ENCODE assay signal across 23 mouse cellular contexts in the genomic region with DNA sequence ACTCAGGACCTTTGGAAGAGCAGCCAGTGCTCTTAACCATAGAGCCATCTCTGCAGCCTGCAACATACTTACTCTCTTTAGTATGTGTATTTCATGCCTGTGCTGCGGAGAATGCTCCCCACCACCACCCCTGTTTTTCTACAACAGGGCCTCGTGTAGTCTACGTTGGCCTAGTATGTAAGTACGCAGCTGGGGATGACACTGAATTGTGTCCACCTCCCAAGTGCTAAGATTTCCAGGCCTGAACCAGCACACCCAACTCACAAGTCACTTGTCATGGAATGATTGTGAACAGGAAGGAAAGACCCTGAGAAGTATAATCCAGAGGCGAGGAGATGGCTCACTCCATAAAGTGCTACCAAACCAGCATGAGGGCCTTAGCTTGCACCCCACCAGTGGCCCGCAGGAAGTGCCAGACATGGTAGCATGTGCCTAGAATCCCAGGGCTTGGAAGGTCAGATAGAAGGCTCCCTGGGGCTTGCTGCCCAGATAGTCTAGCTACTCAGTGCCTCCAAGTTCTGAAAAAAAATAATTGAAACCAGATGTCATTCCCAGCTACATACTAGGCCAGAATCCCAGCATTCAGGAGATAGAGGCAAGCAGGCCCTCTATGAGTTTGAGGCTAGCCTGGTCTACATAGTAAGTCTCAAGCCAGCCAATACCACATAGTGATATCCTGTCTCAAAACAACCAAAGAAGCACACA. TPM values are rescaled to one million over a fixed set of nuclear protein-coding genes. Genes with fewer than 3 reads are reported as not detected.
DNase-seq lines count a peak whose midpoint lies in the region; ATAC-seq lines count a peak whose summit lies in the region.
"Had no signal": no experiment of that assay in that cellular context is flagged by ENCODE, and none has a peak within 500 bp of the region (broad histone marks: within the 10 kb centered on the region; RNA-seq: fewer than 3 reads in every experiment).

No protein-coding gene starts in this region.

- H3K27me3 ChIP-seq in neural tube, embryonic 15.5 days (replicated peaks) = no peaks in the 10 kb centered on the region
- H3K27me3 ChIP-seq in embryonic facial prominence, embryonic 11.5 days (ENCODE audit: control insufficient read depth, insufficient read depth, low read length) = no peaks in the 10 kb centered on the region
- H3K27me3 ChIP-seq: embryonic facial prominence, embryonic 15.5 days; heart, embryonic 12.5 days; hindbrain, embryonic 15.5 days; Patski had no signal

- H3K4me1 ChIP-seq in neural tube, embryonic 15.5 days = no peaks in the 10 kb centered on the region
- no peaks in the 10 kb centered on the region for H3K4me1 ChIP-seq in embryonic facial prominence, embryonic 11.5 days (ENCODE audit: control insufficient read depth, insufficient read depth, low read length)
- H3K4me1 ChIP-seq: embryonic facial prominence, embryonic 15.5 days; forebrain, embryonic 10.5 days; heart, embryonic 12.5 days; hindbrain, embryonic 15.5 days had no signal

- WGBS in neural tube, embryonic 15.5 days = 88% methylated on average over 6 of the region's 6 CpGs
- 79% methylated on average over 6 of the region's 6 CpGs for WGBS in embryonic facial prominence, embryonic 11.5 days

- no peak overlapping the region for H3K9ac ChIP-seq in neural tube, embryonic 15.5 days (replicated peaks)
- H3K9ac ChIP-seq in embryonic facial prominence, embryonic 11.5 days (replicated peaks; ENCODE audit: low read length) = no peak overlapping the region
- H3K9ac ChIP-seq: embryonic facial prominence, embryonic 15.5 days; heart, embryonic 12.5 days; hindbrain, embryonic 15.5 days had no signal

- DNase-seq in embryo, embryonic 10 days (ENCODE audit: low spot score) = peak; percentile 37
- DNase-seq in embryo, embryonic 9.5 days (ENCODE audit: extremely low spot score) = no peak
- peak; percentile 16 for DNase-seq in neural tube, embryonic 10.5 days (ENCODE audit: extremely low spot score, low spot score)
- DNase-seq in embryonic facial prominence, embryonic 11.5 days (ENCODE audit: low spot score) = peak; percentile 65
- no peak for DNase-seq in gastrocnemius, adult 8-10 months (ENCODE audit: low spot score in 2 of 2)
- DNase-seq in right cerebral cortex, postnatal 36 days (ENCODE audit: low spot score in 2 of 2) = no peak
- DNase-seq: cerebellum, adult 18-20 months; cerebellum, adult 9-11 months; cerebellum, postnatal 36 days; gastrocnemius, postnatal 10 days; heart, adult 18-20 months had no signal

- no peak overlapping the region for H3K4me2 ChIP-seq in neural tube, embryonic 15.5 days
- no peak overlapping the region for H3K4me2 ChIP-seq in embryonic facial prominence, embryonic 11.5 days (ENCODE audit: low read depth, low read length)
- H3K4me2 ChIP-seq: embryonic facial prominence, embryonic 15.5 days; heart, embryonic 12.5 days; hindbrain, embryonic 15.5 days had no signal

- no peak for ATAC-seq in neural tube, embryonic 15.5 days (ENCODE audit: low FRiP score)
- ATAC-seq in embryonic facial prominence, embryonic 11.5 days (replicated peaks; ENCODE audit: insufficient number of reproducible peaks, low FRiP score, low TSS enrichment, low read depth) = no peak
- ATAC-seq: activated CD4-positive, CD25-positive, alpha-beta regulatory T cell, adult 4 months; forebrain, embryonic 14.5 days; inflammation-experienced regulatory T-cells, adult 6 months; intestine, postnatal 0 days; Patski had no signal

- no peaks in the 10 kb centered on the region for H3K36me3 ChIP-seq in neural tube, embryonic 15.5 days
- H3K36me3 ChIP-seq in embryonic facial prominence, embryonic 11.5 days (replicated peaks; ENCODE audit: control insufficient read depth, insufficient read depth, low read depth, low read length) = no peaks in the 10 kb centered on the region
- H3K36me3 ChIP-seq: embryonic facial prominence, embryonic 15.5 days; forebrain, embryonic 10.5 days; heart, embryonic 12.5 days; hindbrain, embryonic 15.5 days had no signal

- no peak overlapping the region for H3K4me3 ChIP-seq in neural tube, embryonic 15.5 days (replicated peaks)
- H3K4me3 ChIP-seq in embryonic facial prominence, embryonic 11.5 days (ENCODE audit: low read depth, low read length) = no peak overlapping the region
- H3K4me3 ChIP-seq: embryonic facial prominence, embryonic 15.5 days; erythroblast, embryonic 14.5 days; forebrain, embryonic 10.5 days; heart, embryonic 12.5 days; hindbrain, embryonic 15.5 days had no signal

- no peak overlapping the region for H3K27ac ChIP-seq in neural tube, embryonic 15.5 days (replicated peaks)
- H3K27ac ChIP-seq in embryonic facial prominence, embryonic 11.5 days (replicated peaks; ENCODE audit: low read depth, low read length) = no peak overlapping the region
- H3K27ac ChIP-seq: embryonic facial prominence, embryonic 15.5 days; forebrain, embryonic 10.5 days; hindbrain, embryonic 15.5 days had no signal

- no peaks in the 10 kb centered on the region for H3K9me3 ChIP-seq in neural tube, embryonic 15.5 days (replicated peaks)
- no peaks in the 10 kb centered on the region for H3K9me3 ChIP-seq in embryonic facial prominence, embryonic 11.5 days (replicated peaks; ENCODE audit: control insufficient read depth, low read length)
- H3K9me3 ChIP-seq: embryonic facial prominence, embryonic 15.5 days; forebrain, embryonic 10.5 days; heart, embryonic 12.5 days; hindbrain, embryonic 15.5 days had no signal

RNA-seq across cellular contexts. Expression of a gene that starts 13.4 kb away (rescaled TPM):
- polyA plus RNA-seq in neural tube, embryonic 15.5 days (2015; fragmentation: Nextera tagmentation; extraction: Ambion mirVana) = 18.6 and 23.1 TPM in 2 replicates
- polyA plus RNA-seq in embryonic facial prominence, embryonic 11.5 days (2014; fragmentation: Nextera tagmentation; extraction: Ambion mirVana) = 31.4 and 31.5 TPM in 2 replicates
- total RNA-seq in gastrocnemius, adult 8-10 months (2022) = 100 to 1,000 TPM; 137 to 160 (median 145) TPM

RNA-seq across cellular contexts. Expression of a gene that starts 53.7 kb away (rescaled TPM):
- polyA plus RNA-seq in neural tube, embryonic 15.5 days (2015; fragmentation: Nextera tagmentation; extraction: Ambion mirVana) = 0.28 TPM in 2 replicates
- polyA plus RNA-seq in embryonic facial prominence, embryonic 11.5 days (2014; fragmentation: Nextera tagmentation; extraction: Ambion mirVana) = 0.24 and 0.25 TPM in 2 replicates
- under 1 TPM in 2 of 4 experiments, not detected in 2; 0.05 TPM for total RNA-seq in gastrocnemius, adult 8-10 months (2022)
- total RNA-seq: heart, adult 18-20 months had no signal
- polyA plus RNA-seq: C2C12 had no signal

Comparison
In these comparisons a context has a peak if more than half of its experiments do, and no peak if none do; other contexts are left out.
1. DNase-seq: peak in embryo, embryonic 10 days (single experiment), neural tube, embryonic 10.5 days (single experiment) and embryonic facial prominence, embryonic 11.5 days (single experiment); none in embryo, embryonic 9.5 days (single experiment), gastrocnemius, adult 8-10 months (0 of 2) and right cerebral cortex, postnatal 36 days (0 of 2).